Mouse (Mus musculus): ENCODE measurements at regions not wholly inside any gene's neighbourhood (a gene's known extent, or its start where the extent isn't known, plus 50 kb on each side); places are given as distances from the start of the nearest gene placed in this dataset.

DNA sequence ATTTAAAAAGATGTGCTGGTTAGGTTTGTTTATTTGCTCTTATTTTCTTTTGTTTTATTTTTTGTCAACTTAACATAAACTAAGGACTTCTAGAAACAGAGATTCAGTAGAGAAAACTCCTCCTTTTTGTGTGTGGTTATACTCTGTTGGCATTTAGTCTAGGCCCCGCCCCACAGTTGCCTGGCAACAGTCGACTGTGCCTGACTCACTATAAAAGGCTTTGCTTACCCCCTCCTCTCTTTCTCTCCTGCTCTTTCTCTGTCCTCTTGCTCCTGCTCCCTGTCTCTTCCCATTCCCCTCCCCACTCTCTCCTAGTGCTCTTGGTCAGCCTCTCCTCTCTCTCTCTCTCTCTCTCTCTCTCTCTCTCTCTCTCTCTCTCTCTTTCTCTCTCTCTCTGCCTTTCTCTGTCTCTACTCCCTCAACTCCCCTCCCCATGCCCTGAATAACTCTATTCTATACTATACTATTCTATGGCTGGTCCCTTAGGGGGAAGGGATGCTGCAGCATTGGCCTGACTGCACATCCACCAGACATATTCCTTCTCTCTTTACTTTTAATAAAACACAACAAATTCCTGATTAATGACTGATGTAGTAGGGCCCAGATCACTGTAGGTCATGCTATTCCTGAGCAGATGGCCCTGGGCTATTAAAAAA is 76.6 kb upstream of the Fscb start:
- 11% methylated on average over 2 of the region's 2 CpGs for WGBS

GRCm38 (mm10) chr12:64541111-64541510 is 66.6 kb upstream of the Fscb start:
- Histone ChIP-seq H3K27ac (ENCODE audit: low read length) (no peak overlapping the region), H3K4me1 (replicated peaks; ENCODE audit: control insufficient read depth, insufficient read depth, low read length) (no peaks in the 10 kb centered on the region), H3K9ac (replicated peaks; ENCODE audit: low read depth, low read length) (no peak overlapping the region), H3K9me3 (ENCODE audit: control insufficient read depth, low read length) (no peaks in the 10 kb centered on the region), H3K36me3 (ENCODE audit: control insufficient read depth, insufficient read depth) (no peaks in the 10 kb centered on the region), H3K27me3 (replicated peaks; ENCODE audit: control insufficient read depth, insufficient read depth, low read length) (no peaks in the 10 kb centered on the region), H3K4me3 (replicated peaks; ENCODE audit: low read length) (no peak overlapping the region), H3K4me2 (ENCODE audit: low read length) (no peak overlapping the region)
- 66% methylated on average over 3 of the region's 3 CpGs for WGBS
- ATAC-seq, result no peak

More for the DNA sequence above, 76.6 kb upstream of the Fscb start:
- no peak overlapping the region for H3K4me3 ChIP-seq (replicated peaks; ENCODE audit: low read length)
- no peak overlapping the region for H3K4me2 ChIP-seq (ENCODE audit: low read length)
- no peaks in the 10 kb centered on the region for H3K4me1 ChIP-seq (replicated peaks; ENCODE audit: control insufficient read depth, insufficient read depth, low read length)
- no peaks in the 10 kb centered on the region for H3K36me3 ChIP-seq (ENCODE audit: control insufficient read depth, insufficient read depth)
- ATAC-seq, result peak; percentile 67; the same call in 1 of the 2 replicates
- H3K27me3 ChIP-seq (replicated peaks; ENCODE audit: control insufficient read depth, insufficient read depth, low read length), result no peaks in the 10 kb centered on the region
- no peak overlapping the region for H3K9ac ChIP-seq (replicated peaks; ENCODE audit: low read depth, low read length)
- H3K27ac ChIP-seq (ENCODE audit: low read length), result no peak overlapping the region
- no peaks in the 10 kb centered on the region for H3K9me3 ChIP-seq (ENCODE audit: control insufficient read depth, low read length)
